Mouse (Mus musculus): ENCODE data around the gene Olfr62.

The Olfr62 gene

GRCm38 (mm10) chr4:118658652-118659051, at the start of gene Olfr62:
Gene Olfr62 (plus strand): TSS chr4:118658952.
- in situ Hi-C loops (cut with MboI; ENCODE audit: low sequenced_read_pairs): loop anchor here (25.0 kb wide), 1 partner anchor 329 kb away; no protein-coding TSS in a partner anchor

- in situ Hi-C loops (cut with MboI; ENCODE audit: low sequenced_read_pairs): no loop called here
Measured at GRCm38 (mm10) chr4:118609836-118610235, 48.9 kb upstream of the Olfr62 start.

GRCm38 (mm10) chr4:118612619-118613018, 46.1 kb upstream of the Olfr62 start:
- in situ Hi-C loops (cut with MboI; ENCODE audit: low sequenced_read_pairs): no loop called here

GRCm38 (mm10) chr4:118615412-118615811, 43.3 kb upstream of the Olfr62 start:
- in situ Hi-C loops (cut with MboI; ENCODE audit: low sequenced_read_pairs): no loop called here

- in situ Hi-C loops (cut with MboI; ENCODE audit: low sequenced_read_pairs): no loop called here
Measured at GRCm38 (mm10) chr4:118620279-118620966, 38.3 kb upstream of the Olfr62 start, which contains the start of the genes Cfap57 and Ebna1bp2. Gene Cfap57 (minus strand): TSS chr4:118620777. Gene Ebna1bp2 (plus strand): TSS chr4:118620799.

- in situ Hi-C loops (cut with MboI; ENCODE audit: low sequenced_read_pairs): no loop called here
Measured at GRCm38 (mm10) chr4:118620967-118621320, 37.8 kb upstream of the Olfr62 start.

- in situ Hi-C loops (cut with MboI; ENCODE audit: low sequenced_read_pairs): no loop called here
Measured at GRCm38 (mm10) chr4:118621781-118622180, 37.0 kb upstream of the Olfr62 start.

- in situ Hi-C loops (cut with MboI; ENCODE audit: low sequenced_read_pairs): loop anchor here (25.0 kb wide), 1 partner anchor 532 kb away; the partner anchor contains the start of gene Zfp691
Measured at GRCm38 (mm10) chr4:118630261-118630660, 28.5 kb upstream of the Olfr62 start.

GRCm38 (mm10) chr4:118642346-118643190, 16.2 kb upstream of the Olfr62 start:
- in situ Hi-C loops (cut with MboI; ENCODE audit: low sequenced_read_pairs): loop anchor here (25.0 kb wide), 1 partner anchor 520 kb away; the partner anchor contains the start of gene Zfp691

- in situ Hi-C loops (cut with MboI; ENCODE audit: low sequenced_read_pairs): loop anchor here (25.0 kb wide), 1 partner anchor 517 kb away; the partner anchor contains the start of gene Zfp691
Measured at GRCm38 (mm10) chr4:118645234-118645633, 13.5 kb upstream of the Olfr62 start.

GRCm38 (mm10) chr4:118687086-118687485, 28.3 kb downstream of the Olfr62 start:
- in situ Hi-C loops (cut with MboI; ENCODE audit: low sequenced_read_pairs): no loop called here

GRCm38 (mm10) chr4:118692412-118692973, 33.7 kb downstream of the Olfr62 start, which contains the start of gene Olfr1342:
Gene Olfr1342 (minus strand): TSS chr4:118692756.
- in situ Hi-C loops (cut with MboI; ENCODE audit: low sequenced_read_pairs): no loop called here

GRCm38 (mm10) chr4:118693812-118694211, 35.1 kb downstream of the Olfr62 start:
- in situ Hi-C loops (cut with MboI; ENCODE audit: low sequenced_read_pairs): no loop called here

- in situ Hi-C loops (cut with MboI; ENCODE audit: low sequenced_read_pairs): no loop called here
Measured at GRCm38 (mm10) chr4:118703223-118703622, 44.5 kb downstream of the Olfr62 start, which contains the start of gene Olfr1341. Gene Olfr1341 (plus strand): TSS chr4:118703523.

GRCm38 (mm10) chr4:118708086-118708485, 49.3 kb downstream of the Olfr62 start:
- in situ Hi-C loops (cut with MboI; ENCODE audit: low sequenced_read_pairs): no loop called here

- in situ Hi-C loops (cut with MboI; ENCODE audit: low sequenced_read_pairs): no loop called here
Measured at GRCm38 (mm10) chr4:118711656-118712055, 52.9 kb downstream of the Olfr62 start.
